Mouse (Mus musculus) midbrain, embryonic 10.5 days (tissue): ENCODE results near the gene Ywhae. TPM values are rescaled to one million over a fixed set of nuclear protein-coding genes. Genes with fewer than 3 reads are reported as not detected.

Source experiments
- DNase-seq: peaks from one replicate; pipeline ENCODE4 v3.0.0-alpha.2; 2017; ENCODE audit warnings: low spot score
- H3K27ac ChIP-seq: fragments of 300-500 bp; sonication (generic); replicated peaks from 2 replicates; pipeline ENCODE4 v1.5.1; 2016; ENCODE audit warnings: mild to moderate bottlenecking
- H3K27me3 ChIP-seq: fragments of 300-500 bp; sonication (generic); 2 replicates; pipeline ENCODE4 v1.6.1; 2016; ENCODE audit warnings: low read depth, mild to moderate bottlenecking; ENCODE audit not compliant: poor library complexity, severe bottlenecking
- H3K36me3 ChIP-seq: fragments of 300-500 bp; sonication (generic); 2 replicates; pipeline ENCODE4 v1.6.1; 2016; ENCODE audit warnings: mild to moderate bottlenecking, moderate library complexity
- H3K4me1 ChIP-seq: fragments of 300-500 bp; sonication (generic); 2 replicates; pipeline ENCODE4 v1.6.1; 2016
- H3K4me3 ChIP-seq: fragments of 300-500 bp; sonication (generic); 2 replicates; pipeline ENCODE4 v1.5.1; 2016; ENCODE audit warnings: mild to moderate bottlenecking, moderate library complexity
- H3K9me3 ChIP-seq: fragments of 300-500 bp; sonication (generic); replicated peaks from 2 replicates; pipeline ENCODE4 v1.6.1; 2016; ENCODE audit warnings: mild to moderate bottlenecking
- WGBS: fragments of 180-500 bp; shearing (Covaris S2); methylation state at CpG from one replicate; pipeline ENCODE4 v1.1.7; 2016; 5-methylcytosine and 5-hydroxymethylcytosine counted together
- polyA plus RNA-seq: library from polyadenylated mRNA; unstranded; fragments of >200 nt; fragmentation: Nextera tagmentation; extraction: Ambion mirVana; gene quantifications from 2 replicates; pipeline ENCODE4 v1.2.1, GENCODE M21; 2016

Ywhae gene
- polyA plus RNA-seq, 1 experiment from 2014 or later: 1,400 TPM

- Histone ChIP-seq H3K27ac (no peak overlapping the region), H3K4me1 (peaks cover 10% of the 10 kb centered on the region), H3K36me3 (no peaks in the 10 kb centered on the region), H3K9me3 (no peaks in the 10 kb centered on the region), H3K27me3 (no peaks in the 10 kb centered on the region), H3K4me3 (no peak overlapping the region)
- 60% methylated on average over 5 of the region's 5 CpGs for WGBS
- DNase-seq: no peak
These were observed 74.8 kb downstream of the Ywhae start for GRCm38 (mm10) chr11:75807486-75807885.

DNA sequence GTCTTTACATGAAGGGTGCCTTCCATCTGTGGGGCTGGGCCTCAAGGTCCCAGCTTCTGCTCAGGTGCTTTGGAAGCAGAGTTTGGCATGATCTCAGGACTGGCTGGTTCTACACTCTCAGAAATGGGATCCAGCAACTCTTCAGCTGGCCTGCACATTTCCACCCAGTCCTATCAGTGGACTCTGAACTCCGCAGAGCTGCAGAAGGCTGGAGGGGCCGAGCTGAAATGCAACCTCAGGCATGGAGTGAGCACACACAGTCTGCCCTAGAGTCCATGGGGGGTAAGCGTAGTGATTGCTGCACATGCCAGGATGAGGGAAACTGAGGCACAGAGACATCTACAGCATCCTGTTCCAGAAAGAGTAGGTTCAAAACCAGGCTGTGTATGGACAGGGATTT lies 77.9 kb downstream of the Ywhae start:
- no peak overlapping the region for H3K27ac ChIP-seq
- H3K4me1 ChIP-seq: peaks cover 14% of the 10 kb centered on the region
- H3K36me3 ChIP-seq: no peaks in the 10 kb centered on the region
- no peaks in the 10 kb centered on the region for H3K9me3 ChIP-seq
- 87% methylated on average over 3 of the region's 3 CpGs for WGBS
- no peaks in the 10 kb centered on the region; the same call in 1 of the 2 replicates for H3K27me3 ChIP-seq
- no peak overlapping the region for H3K4me3 ChIP-seq
- DNase-seq: no peak

GRCm38 (mm10) chr11:75811900-75812299 lies 79.2 kb downstream of the Ywhae start:
- Histone ChIP-seq H3K4me3 (no peak overlapping the region), H3K27ac (peak overlapping the region; percentile 30; the same call in 1 of the 2 replicates), H3K27me3 (peaks cover under 1% of the 10 kb centered on the region; the same call in 1 of the 2 replicates), H3K9me3 (no peaks in the 10 kb centered on the region), H3K36me3 (no peaks in the 10 kb centered on the region), H3K4me1 (peaks cover 14% of the 10 kb centered on the region)
- 59% methylated on average over 3 of the region's 3 CpGs for WGBS
- no peak for DNase-seq

GRCm38 (mm10) chr11:75813085-75813484 lies 80.4 kb downstream of the Ywhae start:
- WGBS: 68% methylated on average over 10 of the region's 10 CpGs
- H3K27ac ChIP-seq: no peak overlapping the region
- no peaks in the 10 kb centered on the region for H3K36me3 ChIP-seq
- H3K9me3 ChIP-seq: no peaks in the 10 kb centered on the region
- peaks cover 11% of the 10 kb centered on the region for H3K4me1 ChIP-seq
- H3K27me3 ChIP-seq: peaks cover 9% of the 10 kb centered on the region; the same call in 1 of the 2 replicates
- H3K4me3 ChIP-seq: no peak overlapping the region
- no peak for DNase-seq

Other genes starting within 250 kb of the Ywhae start
- gene Prpf8, start 246.1 kb upstream of the Ywhae start, polyA plus RNA-seq: 67.3 and 72.2 TPM in 2 replicates
- 0.35 and 0.44 TPM in 2 replicates for gene Rilp, start 222.8 kb upstream of the Ywhae start, polyA plus RNA-seq
- gene Scarf1, start 219.3 kb upstream of the Ywhae start, polyA plus RNA-seq: 4.7 and 4.8 TPM in 2 replicates
- gene Slc43a2, start 201.2 kb upstream of the Ywhae start, polyA plus RNA-seq: 6.5 and 8.2 TPM in 2 replicates
- gene Pitpna, start 144.8 kb upstream of the Ywhae start, polyA plus RNA-seq: 63.4 and 65.5 TPM in 2 replicates
- gene Inpp5k, start 101.9 kb upstream of the Ywhae start, polyA plus RNA-seq: 19.6 and 23.8 TPM in 2 replicates
- gene Myo1c, start 82.4 kb upstream of the Ywhae start, polyA plus RNA-seq: 16.4 and 19.3 TPM in 2 replicates
- gene Crk, start 53.6 kb upstream of the Ywhae start, polyA plus RNA-seq: 127 and 133 TPM in 2 replicates
- gene Doc2b, start 63.2 kb downstream of the Ywhae start, polyA plus RNA-seq: 0.46 and 0.57 TPM in 2 replicates
- gene Rph3al, start 205.6 kb downstream of the Ywhae start, polyA plus RNA-seq: 1.1 TPM in 2 replicates